Mouse (Mus musculus): Measurements from ENCODE around the gene Krt83.
A peak's percentile ranks its signal among the peaks of the same experiment; 100 is the strongest.
"Not testable (repeated sequence)": the region's sequence is repeated elsewhere in the genome, so short reads cannot be mapped to it uniquely, and the experiment has no call there.

Krt83 gene

DNA sequence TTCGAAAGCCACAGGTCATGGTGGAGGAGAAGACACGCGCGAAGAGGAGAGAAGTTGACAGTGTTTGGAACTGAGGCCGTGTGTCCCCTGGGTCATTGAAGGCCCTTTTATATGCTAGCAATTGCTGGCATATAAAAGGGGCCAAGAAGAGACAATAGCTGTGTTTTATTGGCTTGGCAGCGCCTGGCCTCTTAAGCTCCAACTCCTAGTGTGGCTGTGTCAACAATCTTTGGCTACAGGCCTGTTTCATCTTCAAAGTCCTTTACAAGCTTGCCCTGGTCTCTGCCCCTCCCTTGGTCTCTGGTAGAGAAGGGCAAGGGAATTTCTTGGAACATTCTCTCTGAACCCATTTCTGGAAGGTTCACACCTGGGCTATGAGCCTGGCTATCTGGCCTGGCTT, at the start of gene Krt83:
TSS of gene Krt83 (minus strand) at position 82 of the 400 bp plus-strand sequence.
- DNase-seq = no peak

DNA sequence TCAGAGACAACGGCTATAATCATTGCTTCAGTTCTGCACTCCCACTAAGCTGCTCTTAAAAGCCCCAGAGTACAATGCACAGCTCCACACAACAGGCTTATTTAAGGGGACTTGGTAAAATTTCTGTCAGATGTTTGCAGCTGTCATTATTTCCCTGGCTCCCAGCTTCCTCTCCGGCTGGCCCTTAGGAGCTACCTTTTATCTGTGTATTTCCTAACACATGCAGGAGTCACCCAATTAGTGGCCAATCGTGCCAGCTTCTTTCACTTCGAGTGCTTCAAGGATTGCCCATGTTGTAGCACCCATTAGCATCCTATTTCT, 47.2 kb upstream of the Krt83 start:
- peak in 1 of 2 experiments; percentile 40 for DNase-seq

DNA sequence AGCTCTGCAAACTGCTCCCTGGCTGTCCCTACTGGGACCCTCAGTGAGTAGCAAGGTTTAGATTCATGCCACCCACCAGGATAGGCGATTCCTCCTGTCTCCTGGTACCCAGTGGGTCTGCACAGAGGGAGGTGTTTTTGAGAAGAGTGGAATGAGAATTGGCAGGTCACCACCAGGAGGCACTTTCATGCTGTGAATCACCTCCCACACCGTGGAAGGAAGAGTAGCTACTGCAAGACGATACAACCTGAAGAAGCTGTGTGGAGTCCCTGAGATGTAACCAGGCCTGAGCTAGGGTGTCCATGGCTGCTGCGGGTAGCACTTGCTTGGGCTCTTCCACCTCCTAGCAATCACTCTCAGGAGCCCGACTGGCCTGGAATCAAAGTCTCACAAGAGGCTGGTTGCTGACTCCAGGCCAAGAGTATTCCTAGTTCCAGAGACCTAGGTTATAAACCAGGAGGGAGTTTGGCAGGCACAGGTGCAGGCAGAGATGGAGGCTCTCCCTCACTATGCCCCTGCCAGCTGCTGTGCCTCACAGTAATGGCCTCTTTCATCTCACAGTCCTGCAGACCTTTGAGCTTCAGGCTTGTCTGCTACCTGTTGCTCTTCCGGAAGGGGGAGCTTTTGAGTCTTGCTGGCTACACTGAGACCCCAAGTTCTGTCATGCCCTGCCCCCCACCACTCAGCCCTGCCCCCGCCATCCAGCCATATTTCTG, 46.7 kb upstream of the Krt83 start:
- DNase-seq = peak in 1 of 2 experiments; percentile 41

DNA sequence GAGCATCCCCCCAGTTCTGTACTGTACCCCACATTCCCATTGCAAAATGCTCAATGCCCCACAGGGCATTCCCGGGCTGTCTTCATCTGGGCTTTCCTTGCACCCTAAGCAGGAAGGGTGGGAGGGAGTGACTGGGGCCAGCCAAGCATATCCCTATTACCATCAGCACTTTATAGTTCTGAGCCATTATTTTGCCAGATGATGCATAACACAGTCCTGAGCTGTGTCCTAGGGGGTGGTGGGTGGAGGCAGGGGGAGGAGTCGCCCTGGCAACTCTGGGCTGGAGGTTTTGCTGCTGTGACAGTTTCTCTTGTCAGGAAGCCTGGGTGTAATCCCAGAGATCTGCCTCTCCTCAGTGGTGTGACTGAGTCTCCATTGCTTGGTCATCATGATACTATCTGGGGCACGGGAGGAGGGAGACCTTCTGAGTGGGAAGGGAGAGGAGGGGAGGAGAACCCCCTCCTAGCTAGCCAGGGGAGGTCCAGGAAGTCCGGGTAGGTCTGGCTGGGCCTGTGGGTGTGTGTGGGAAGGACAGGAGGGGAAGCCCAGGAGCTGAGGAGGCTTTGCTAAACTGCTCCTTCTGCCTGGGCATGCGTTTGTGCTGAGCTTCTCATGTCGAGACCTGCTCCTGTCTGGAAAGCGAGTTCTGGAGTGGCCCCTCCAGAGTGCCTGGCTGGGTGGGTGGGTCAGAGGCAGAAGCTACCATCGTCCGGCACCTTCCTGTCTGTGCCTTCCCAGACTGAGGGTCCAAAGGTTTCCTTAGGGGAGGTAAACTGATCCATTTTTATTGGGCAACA, 44.9 kb upstream of the Krt83 start:
- no peak for DNase-seq

DNA sequence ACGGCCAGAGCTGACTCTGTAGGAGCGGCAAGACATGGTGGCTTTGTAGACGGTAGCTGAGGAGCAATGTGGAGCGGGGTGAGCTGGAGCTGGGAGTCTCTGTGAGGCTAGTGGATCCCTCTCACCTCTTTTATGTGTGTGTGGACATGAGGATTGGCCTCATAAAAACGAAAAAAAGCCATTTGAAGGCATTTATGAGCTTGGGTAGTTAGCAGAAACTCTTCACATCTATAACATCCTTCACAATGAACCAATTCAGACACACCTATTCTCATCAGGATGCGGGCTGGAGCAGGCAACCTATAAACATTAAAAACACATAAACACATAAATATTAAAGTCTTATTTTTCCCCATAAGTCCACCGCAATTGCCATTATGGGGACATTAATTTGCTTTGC, 41.4 kb upstream of the Krt83 start, which contains the start of gene Krt84:
TSS of gene Krt84 (minus strand) at position 101 of the 400 bp plus-strand sequence.
- DNase-seq = no peak

DNA sequence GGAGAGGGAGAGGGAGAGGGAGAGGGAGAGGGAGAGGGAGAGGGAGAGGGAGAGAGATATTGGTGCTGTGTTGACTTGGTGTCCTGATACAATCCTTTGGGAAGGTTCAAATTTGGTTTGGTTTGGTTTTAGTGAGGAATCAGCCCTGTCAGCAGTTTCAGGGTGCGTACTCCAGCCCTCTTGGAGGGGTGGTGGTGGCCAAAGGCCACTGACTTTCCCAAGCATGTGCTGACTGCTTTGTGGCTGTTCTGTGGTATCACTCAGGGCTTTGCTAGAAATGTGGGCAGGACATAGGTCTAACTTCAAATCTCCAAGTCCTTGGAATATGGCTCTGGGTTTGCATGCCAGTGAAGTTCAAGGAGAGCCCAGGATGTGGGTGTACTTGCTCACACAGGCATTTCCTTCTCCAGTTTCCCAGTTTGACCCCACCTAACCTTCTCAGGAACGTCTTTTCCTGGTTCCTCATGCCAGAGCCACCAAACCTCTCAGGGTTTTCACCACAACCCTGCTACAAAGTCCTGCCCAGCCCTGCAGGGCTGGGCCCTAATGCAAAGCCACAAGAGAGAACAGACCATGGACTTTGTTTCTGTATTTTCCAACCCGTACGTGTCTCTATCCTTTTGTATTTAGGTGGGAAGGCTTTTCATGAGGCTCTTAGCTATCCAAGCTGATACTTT, 31.4 kb upstream of the Krt83 start:
- no peak for DNase-seq

DNA sequence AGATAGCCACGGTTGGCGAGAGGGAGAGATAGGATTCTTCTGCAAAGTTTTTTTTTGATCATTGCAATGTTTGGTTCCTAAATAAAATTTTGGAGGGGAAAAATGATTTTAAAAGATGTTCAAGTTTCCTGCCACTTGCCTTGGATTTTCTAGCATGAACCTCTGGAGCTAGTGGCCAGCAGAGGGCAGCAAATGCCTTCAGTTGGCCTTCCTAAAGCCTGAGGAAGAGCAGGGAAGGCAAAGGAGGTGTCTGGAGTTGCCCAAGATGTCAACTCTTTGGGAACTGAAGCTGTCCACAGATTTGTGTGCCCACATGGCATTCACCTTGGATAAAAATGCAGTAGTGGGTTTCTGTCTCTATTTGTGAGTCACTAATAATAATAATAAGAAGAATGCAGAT, 28.5 kb upstream of the Krt83 start:
- peak; percentile 57 to 75 for DNase-seq

DNA sequence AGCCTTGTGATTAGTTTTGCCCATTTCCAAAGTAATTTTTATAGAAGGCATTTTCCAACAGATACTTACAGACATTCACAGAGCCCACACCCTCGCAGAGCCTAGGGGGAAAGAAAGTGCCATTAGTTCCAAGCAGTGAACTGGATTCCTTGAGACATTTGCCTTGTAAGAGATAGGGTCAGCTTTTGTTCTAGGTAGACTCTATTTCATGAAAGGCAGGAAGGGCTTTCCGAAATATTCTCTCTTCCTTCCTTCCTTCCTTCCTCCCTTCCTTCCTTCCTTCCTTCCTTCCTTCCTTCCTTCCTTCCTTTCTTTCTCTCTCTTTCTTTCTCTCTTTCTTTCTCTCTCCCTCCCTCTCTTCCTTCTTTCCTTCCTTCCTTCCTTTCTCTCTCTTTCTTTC, 25.8 kb upstream of the Krt83 start, which contains the start of gene Gm49425:
TSS of gene Gm49425 (minus strand) at position 101 of the 400 bp plus-strand sequence.
- DNase-seq = not testable (repeated sequence)

DNA sequence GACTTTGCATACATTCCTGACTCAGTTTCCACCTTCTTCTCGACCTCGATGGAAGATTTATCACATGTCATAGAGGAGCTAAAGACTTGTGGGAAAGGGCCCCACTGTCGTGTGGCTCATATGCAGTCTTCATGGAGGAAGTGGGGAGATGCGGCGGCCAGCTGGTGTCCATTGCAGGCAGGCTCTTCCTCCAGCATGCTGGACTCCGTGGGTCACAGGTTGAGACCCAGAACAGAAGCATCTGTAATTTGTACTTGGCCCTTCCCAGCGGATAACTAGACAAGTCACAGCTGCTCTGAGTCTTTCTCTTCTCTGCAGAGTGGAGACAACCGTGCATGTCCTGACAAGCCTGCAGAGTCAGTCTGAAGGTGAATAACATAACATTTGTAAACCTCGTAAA, 16.9 kb upstream of the Krt83 start:
- peak in 1 of 2 experiments; percentile 50 for DNase-seq

DNA sequence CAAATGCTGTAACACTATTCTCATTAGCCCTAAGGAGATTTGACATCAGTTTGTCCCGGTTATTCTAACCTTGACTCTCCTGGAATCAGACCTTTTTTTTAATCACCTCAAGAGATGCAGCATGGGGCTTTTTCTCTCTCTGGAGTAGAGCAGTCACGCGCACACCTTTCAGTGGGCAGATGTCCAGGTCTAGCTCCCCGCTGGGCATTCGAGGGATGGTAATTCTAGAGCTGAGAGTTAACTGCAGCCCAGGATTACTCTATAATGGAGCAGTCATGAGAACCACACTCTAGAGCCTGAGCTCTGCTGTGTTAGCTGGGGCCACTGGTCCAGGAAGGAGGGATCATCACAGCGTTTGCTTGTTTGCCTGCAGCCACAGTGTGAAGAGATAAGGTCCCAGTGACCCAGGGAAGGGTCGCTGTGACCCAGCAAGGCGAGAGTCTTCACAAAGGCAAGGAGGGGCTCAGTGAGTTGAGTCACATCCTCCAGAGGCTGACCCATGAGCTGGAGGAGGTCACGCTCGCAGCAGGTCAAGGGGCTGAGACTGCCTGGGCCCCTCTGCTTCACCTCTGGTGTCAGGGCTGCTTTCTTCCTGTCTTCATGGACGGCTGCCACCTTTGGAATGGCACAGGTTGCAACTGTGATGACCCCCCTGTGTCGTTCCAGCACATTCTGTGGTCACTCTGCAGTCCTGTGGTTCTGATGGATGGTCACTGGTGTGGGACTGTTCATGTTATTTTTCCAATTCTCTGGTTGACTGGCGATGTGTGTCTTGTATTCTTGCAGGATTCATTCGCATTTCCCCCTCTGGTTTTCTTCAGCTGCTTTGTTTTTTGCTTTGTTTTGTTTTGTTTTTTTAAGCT, 15.8 kb upstream of the Krt83 start:
- DNase-seq = no peak

DNA sequence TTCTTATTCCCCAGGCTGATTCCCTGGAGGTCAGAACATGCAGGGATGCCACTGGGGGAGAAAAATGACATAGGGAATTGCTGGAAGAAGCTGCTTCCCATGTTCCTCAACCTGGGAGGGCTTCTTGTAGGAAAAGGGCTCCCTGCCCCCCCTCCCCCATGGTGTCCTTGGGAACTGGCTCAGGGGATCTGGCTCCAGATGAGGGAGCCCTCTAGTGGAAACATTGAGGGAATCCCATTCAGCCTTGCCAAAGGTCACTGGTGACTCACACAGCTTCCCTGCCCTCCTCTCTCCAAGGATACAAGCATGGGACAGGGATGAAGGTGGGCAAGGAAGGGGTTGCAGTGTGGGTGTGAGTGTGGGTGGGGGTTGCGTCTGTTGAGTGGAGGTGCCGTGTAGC, 5.9 kb upstream of the Krt83 start:
- peak in 1 of 2 experiments; percentile 37 for DNase-seq

DNA sequence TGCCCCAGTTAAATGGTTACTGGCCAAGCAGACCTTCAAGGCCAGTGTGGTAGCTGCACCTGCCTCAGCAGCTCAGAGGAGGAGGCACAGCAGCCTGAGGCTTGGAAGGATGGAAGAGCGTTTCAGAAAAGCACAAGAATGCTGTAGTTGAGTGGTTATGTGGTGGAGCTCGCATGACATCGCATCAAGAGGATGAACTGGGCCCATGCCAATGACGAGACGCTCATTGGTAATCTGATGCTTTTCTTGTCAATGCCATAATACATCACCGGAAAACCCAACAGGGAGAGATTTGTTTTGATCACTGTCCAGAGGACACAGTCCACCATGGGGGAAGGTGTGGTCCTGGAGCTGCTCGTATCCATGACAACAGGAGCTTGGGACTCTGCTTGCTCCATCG, 4.0 kb upstream of the Krt83 start:
- no peak for DNase-seq

DNA sequence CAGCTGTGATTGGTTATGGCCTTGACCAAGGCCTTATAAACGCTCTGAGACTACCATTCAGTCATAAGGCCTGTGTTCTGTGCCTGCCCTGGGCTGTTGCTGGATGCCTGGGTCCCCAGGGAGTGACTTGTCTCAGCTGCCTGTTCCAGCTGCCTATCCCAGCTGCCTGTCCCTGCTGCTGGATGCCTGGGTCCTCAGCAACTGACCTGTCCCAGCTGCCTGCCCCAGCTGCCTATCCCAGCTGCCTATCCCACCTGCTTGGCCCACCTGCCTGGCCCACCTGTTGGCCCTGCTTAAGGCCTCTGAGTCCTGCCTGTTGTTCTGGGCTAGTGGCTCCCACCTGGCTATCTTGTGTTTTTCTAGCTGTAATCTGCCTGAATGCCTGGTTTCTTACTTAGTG, 2.9 kb upstream of the Krt83 start:
- DNase-seq = no peak

DNA sequence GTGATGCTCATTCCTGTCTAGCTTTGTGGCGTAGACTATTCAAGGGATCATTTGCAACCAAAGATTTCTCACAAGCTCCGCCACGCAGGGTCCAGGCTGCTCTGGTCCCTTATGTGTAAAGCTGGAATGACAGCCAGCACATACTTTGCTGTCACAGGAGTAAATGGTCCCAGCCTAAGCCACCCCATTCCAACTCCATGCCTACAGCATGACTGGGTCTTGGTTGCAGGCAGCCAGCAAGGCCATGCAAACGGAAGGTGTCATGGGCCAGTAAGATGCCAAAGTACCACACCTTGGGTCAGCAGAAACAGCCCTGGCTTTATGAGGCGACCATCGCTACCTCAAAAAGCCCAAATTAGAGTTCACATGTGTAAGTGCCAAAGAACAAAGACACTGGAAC, 2.4 kb upstream of the Krt83 start:
- DNase-seq = no peak

DNA sequence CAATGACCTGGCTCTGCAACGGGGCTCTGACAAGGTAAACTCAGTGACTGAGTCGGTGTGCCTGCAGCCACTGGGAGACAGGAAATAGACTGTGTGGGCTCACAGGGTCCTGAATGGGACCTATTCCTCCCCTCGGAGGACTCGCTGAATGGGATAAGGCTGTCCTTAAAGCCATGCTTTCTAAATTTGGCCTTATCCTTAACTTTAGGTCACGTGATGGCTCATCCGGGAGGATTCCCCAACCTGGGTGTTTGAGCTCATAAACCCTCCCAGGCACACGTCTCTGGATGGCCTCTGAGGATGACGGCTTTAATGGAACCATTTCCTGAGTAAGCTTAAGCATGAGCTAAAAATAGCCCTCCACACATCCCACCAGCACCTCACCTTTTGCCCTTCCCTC, 1.4 kb upstream of the Krt83 start:
- DNase-seq = no peak

DNA sequence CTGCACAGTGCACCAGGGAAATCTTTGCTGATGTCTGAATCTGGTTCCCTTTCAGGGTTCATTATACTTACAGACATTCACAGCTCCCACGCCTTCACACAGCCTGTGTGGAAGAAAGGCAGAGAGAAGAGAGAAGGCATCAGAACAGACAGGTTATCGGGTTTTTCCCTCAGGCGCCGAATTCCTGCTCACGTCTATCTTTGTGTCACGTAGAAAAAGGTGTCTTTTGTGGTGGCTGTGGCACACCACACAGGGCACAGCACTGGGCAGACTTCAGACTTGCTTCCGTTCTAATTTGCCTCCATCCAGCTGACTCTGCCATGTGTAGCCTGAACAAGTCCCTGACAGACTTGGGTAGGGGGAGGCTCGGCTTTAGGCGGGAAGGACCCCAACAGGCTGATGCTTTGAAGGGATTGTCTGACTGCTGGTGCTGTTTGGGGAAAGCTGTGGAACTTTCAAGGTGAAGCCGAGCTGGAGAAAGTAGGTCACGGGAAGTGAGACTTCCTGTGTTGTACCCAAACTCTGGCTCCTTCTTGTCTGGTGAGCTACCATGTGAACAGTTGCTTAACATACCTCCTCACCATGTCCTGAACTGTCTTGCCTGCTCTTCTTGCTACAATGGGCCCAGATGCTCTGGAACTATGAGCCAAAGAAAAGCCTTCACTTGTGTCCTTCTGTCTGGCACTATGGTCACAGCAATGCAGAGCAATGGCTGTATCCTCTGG, 5.2 kb downstream of the Krt83 start:
- no peak for DNase-seq

DNA sequence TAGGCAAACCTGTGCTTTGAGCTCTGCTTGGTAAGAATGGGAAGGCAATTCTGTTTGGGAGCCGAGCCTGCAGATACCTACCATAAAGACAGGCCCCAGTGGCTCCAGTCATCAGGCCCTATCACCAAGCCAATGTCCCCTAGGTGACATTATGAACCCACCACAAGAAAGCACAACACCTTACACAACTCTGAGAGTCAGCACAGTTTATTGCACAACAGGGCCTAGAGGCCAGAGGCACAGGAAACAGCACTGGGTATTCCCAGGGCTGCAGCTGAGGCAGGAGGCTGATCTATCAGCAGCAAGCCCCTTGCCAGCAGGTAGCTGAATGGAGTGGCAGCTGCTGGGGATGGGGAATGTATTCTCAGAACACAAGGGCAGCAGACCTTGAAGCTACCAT, 6.4 kb downstream of the Krt83 start:
- DNase-seq = no peak

DNA sequence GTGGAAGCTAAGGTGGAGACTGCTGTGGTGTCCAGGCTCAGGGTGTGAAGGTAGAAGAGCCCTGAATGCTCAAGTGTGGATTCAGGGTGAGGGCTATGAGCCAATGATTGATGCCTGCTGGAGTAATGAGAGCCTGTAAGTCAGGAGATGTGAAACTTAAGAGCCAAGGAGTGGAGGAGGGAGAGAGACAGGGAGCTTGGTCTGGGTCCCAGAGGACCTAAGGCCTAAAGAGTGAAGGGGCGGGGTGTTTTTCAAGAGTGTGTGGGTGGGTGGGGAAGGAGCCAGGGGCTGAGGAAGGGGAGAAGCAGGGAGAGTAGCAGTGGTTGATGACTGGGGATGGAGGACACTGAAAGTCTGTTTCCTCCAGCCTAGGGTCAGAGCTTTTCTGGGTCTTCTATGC, 7.7 kb downstream of the Krt83 start:
- no peak for DNase-seq

DNA sequence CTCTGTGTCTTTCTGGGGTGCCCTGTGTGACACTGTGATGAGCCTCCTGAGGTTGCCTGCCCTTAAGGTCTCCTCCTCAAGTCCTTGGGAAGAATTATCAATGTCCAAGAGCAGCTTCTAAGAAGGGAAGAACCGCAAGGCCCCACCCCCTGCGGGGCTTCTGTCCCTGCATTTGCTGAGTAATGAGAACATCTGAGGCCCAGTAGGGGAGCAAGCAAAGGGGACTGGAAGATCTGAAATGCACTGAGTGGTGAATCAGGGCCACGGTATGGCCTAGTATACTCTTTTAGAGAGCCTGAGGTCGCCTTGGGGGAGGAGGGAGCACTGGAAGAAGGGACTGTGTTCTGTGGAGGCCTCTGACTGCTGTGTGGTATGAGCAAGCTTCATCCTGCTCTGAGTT, 9.3 kb downstream of the Krt83 start:
- DNase-seq = no peak

DNA sequence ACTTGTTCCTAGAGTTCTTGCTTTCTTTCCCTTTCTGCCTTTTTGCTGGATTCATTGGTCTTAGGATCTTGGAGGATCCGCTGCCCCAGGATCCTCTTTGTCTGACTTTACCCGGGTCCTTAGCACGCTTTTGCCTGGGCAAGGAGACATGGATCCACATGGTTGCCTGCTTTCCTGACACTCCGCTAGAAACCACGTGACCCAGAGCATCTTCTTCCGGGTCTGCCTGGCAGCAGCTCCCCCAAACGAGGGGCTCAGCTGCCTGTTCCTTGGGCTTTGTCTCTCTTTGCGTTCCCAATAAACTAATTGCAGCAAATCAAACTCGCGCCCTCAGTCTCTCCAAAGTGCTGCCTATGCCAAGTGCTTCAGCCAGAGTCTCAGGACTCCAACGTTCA, 11.6 kb downstream of the Krt83 start:
- no peak for DNase-seq

DNA sequence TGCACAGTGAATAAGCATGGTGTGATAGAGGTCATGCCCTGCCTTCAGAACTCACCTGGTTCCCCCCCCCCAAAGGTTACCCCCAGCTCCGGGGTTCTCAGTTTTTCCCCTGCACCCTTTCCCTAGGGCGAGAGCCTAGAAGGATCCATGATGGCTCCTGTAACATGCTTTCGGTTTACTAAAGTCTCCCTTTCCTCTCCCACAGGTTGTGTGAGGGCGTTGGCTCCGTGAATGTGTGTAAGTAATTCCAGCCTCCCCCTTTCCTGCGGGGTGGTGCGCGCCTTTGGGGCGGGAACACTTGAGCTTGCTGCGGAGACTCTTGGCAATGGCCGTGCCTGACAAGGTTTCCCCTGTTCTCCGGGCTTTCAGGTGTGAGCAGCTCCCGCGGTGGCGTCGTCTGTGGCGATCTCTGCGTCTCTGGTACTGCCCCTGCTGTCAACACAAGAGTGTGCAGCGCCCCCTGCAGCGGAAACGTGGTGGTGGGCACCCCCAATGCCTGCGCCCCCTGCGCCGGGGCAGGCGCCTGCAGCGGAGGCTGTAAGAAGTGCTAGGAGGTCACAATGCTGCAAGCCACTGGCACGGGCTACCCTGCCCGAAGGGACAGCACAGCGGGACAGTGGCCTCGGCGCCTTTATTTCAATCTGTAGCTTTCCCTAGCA, 12.2 kb downstream of the Krt83 start:
- peak; percentile 66 to 75 for DNase-seq
